Mouse (Mus musculus) right cerebral cortex, postnatal 14 days (tissue): ENCODE measurements around the gene Celf1.

ENCODE experiments used
- DNase-seq: peaks from one replicate; pipeline ENCODE4 v3.0.0; 2022

Gene Celf1

GRCm38 (mm10) chr2:91064211-91064610, 124.0 kb downstream of the Celf1 start:
- no peak for DNase-seq

- peak; percentile 63 for DNase-seq
Observed at GRCm38 (mm10) chr2:91065544-91065943, 125.4 kb downstream of the Celf1 start.

GRCm38 (mm10) chr2:91066455-91066854, 126.3 kb downstream of the Celf1 start:
- no peak for DNase-seq

GRCm38 (mm10) chr2:91068162-91068871, 128.1 kb downstream of the Celf1 start:
- no peak for DNase-seq

GRCm38 (mm10) chr2:91068872-91069165, 128.6 kb downstream of the Celf1 start:
- no peak for DNase-seq
